Mouse (Mus musculus): ENCODE measurements around the gene Stra6.

Gene Stra6

GRCm38 (mm10) chr9:58135921-58136321 lies 72.3 kb downstream of the Stra6 start:
- DNase-seq = no peak

GRCm38 (mm10) chr9:58139947-58140346 lies 76.4 kb downstream of the Stra6 start:
- peak; percentile 20 to 30 for DNase-seq

- no peak for DNase-seq
Measured at GRCm38 (mm10) chr9:58143419-58143818, 79.8 kb downstream of the Stra6 start.

- DNase-seq = no peak
Measured at GRCm38 (mm10) chr9:58144664-58145063, 81.1 kb downstream of the Stra6 start.

GRCm38 (mm10) chr9:58145417-58145816 lies 81.8 kb downstream of the Stra6 start:
- no peak for DNase-seq

GRCm38 (mm10) chr9:58148806-58149205 lies 85.2 kb downstream of the Stra6 start:
- DNase-seq = no peak

GRCm38 (mm10) chr9:58150733-58151361 lies 87.3 kb downstream of the Stra6 start:
- DNase-seq = no peak

GRCm38 (mm10) chr9:58153095-58153494 lies 89.5 kb downstream of the Stra6 start:
- no peak for DNase-seq

- no peak for DNase-seq
Measured at GRCm38 (mm10) chr9:58155366-58155765, 91.8 kb downstream of the Stra6 start.

- no peak for DNase-seq
Measured at GRCm38 (mm10) chr9:58156819-58157560, 93.4 kb downstream of the Stra6 start.

- DNase-seq = no peak
Measured at GRCm38 (mm10) chr9:58157838-58158237, 94.2 kb downstream of the Stra6 start.

- no peak for DNase-seq
Measured at GRCm38 (mm10) chr9:58158541-58159311, 95.1 kb downstream of the Stra6 start.

- DNase-seq = no peak
Measured at GRCm38 (mm10) chr9:58159855-58160254, 96.3 kb downstream of the Stra6 start.

GRCm38 (mm10) chr9:58160315-58160714 lies 96.7 kb downstream of the Stra6 start:
- no peak for DNase-seq

GRCm38 (mm10) chr9:58162173-58162572 lies 98.6 kb downstream of the Stra6 start:
- no peak for DNase-seq

GRCm38 (mm10) chr9:58163146-58163545 lies 99.6 kb downstream of the Stra6 start:
- DNase-seq = no peak

GRCm38 (mm10) chr9:58165779-58166178 lies 102.2 kb downstream of the Stra6 start:
- no peak for DNase-seq

- DNase-seq = no peak
Measured at GRCm38 (mm10) chr9:58168880-58169279, 105.3 kb downstream of the Stra6 start.

- no peak for DNase-seq
Measured at GRCm38 (mm10) chr9:58169426-58169825, 105.8 kb downstream of the Stra6 start.

- no peak for DNase-seq
Measured at GRCm38 (mm10) chr9:58172863-58173262, 109.3 kb downstream of the Stra6 start.

- no peak for DNase-seq
Measured at GRCm38 (mm10) chr9:58174818-58175251, 111.2 kb downstream of the Stra6 start.

- no peak for DNase-seq
Measured at GRCm38 (mm10) chr9:58175745-58176487, 112.3 kb downstream of the Stra6 start.

GRCm38 (mm10) chr9:58177165-58177564 lies 113.6 kb downstream of the Stra6 start:
- no peak for DNase-seq

Data from thymus, adult 18-20 months (tissue).